Comparison of ENCODE assay signal across 8 mouse cellular contexts in genomic region chr11:81152021-81152385, GRCm38 (mm10).
DNase-seq lines count a peak whose midpoint lies in the region; ATAC-seq lines count a peak whose summit lies in the region.

No protein-coding gene starts in this region.

- H3K9me3 ChIP-seq in megakaryocyte, embryonic 14.5 days = peaks cover 10% of the 10 kb centered on the region
- no peaks in the 10 kb centered on the region for H3K9me3 ChIP-seq in intestine, embryonic 16.5 days (ENCODE audit: control insufficient read depth, low read length)
- no peaks in the 10 kb centered on the region for H3K9me3 ChIP-seq in limb, embryonic 15.5 days

- no peak overlapping the region for H3K27ac ChIP-seq in intestine, embryonic 16.5 days (ENCODE audit: low read length)
- no peak overlapping the region for H3K27ac ChIP-seq in limb, embryonic 15.5 days

- DNase-seq in cerebellum, postnatal 10 days = peak; percentile 81
- DNase-seq in retina, postnatal 1 day = peak; percentile 66

- peak overlapping the region; percentile 91 for H3K4me2 ChIP-seq in intestine, embryonic 16.5 days (ENCODE audit: low read depth, low read length)
- peak overlapping the region; percentile 88 for H3K4me2 ChIP-seq in limb, embryonic 15.5 days

- peaks cover 52% of the 10 kb centered on the region for H3K27me3 ChIP-seq in megakaryocyte, embryonic 14.5 days (replicated peaks)
- H3K27me3 ChIP-seq in intestine, embryonic 16.5 days (replicated peaks; ENCODE audit: control insufficient read depth, insufficient read depth, low read length) = peaks cover 54% of the 10 kb centered on the region
- H3K27me3 ChIP-seq in limb, embryonic 15.5 days = peaks cover 78% of the 10 kb centered on the region

- no peak for ATAC-seq in megakaryocyte, adult 5-6 weeks (ENCODE audit: poor library complexity, severe bottlenecking)
- peak; percentile 0; the same call in 1 of the 2 replicates for ATAC-seq in frontal cortex, adult (ENCODE audit: low TSS enrichment)
- peak; percentile 36; the same call in 1 of the 2 replicates for ATAC-seq in intestine, embryonic 16.5 days
- no peak for ATAC-seq in limb, embryonic 15.5 days (ENCODE audit: insufficient number of reproducible peaks, low FRiP score, low TSS enrichment, low read depth)
- ATAC-seq in erythroblast, adult 5-6 weeks (replicated peaks; ENCODE audit: low FRiP score, poor library complexity, severe bottlenecking) = no peak

- peaks cover 5% of the 10 kb centered on the region; the same call in 1 of the 2 replicates for H3K4me1 ChIP-seq in megakaryocyte, embryonic 14.5 days
- H3K4me1 ChIP-seq in intestine, embryonic 16.5 days (ENCODE audit: control insufficient read depth, insufficient read depth, low read length) = peaks cover 20% of the 10 kb centered on the region
- H3K4me1 ChIP-seq in limb, embryonic 15.5 days = peaks cover 26% of the 10 kb centered on the region

- H3K9ac ChIP-seq in intestine, embryonic 16.5 days (ENCODE audit: low read depth, low read length) = peak overlapping the region; percentile 40
- H3K9ac ChIP-seq in limb, embryonic 15.5 days = peak overlapping the region; percentile 21; the same call in 1 of the 2 replicates

- H3K4me3 ChIP-seq in megakaryocyte, embryonic 14.5 days (replicated peaks) = peak overlapping the region; percentile 59
- H3K4me3 ChIP-seq in intestine, embryonic 16.5 days (ENCODE audit: low read length) = peak overlapping the region; percentile 53
- peak overlapping the region; percentile 44 for H3K4me3 ChIP-seq in limb, embryonic 15.5 days

- 1% methylated on average over 38 of the region's 42 CpGs for WGBS in intestine, embryonic 16.5 days
- WGBS in limb, embryonic 15.5 days = under 1% methylated on average over 42 of the region's 42 CpGs

- H3K36me3 ChIP-seq in megakaryocyte, embryonic 14.5 days (replicated peaks; ENCODE audit: low read length) = no peaks in the 10 kb centered on the region
- no peaks in the 10 kb centered on the region for H3K36me3 ChIP-seq in intestine, embryonic 16.5 days (ENCODE audit: control insufficient read depth, insufficient read depth, low read length)
- no peaks in the 10 kb centered on the region for H3K36me3 ChIP-seq in limb, embryonic 15.5 days

Comparison
In these comparisons a context has a peak if more than half of its experiments do, and no peak if none do; other contexts are left out.
1. ATAC-seq: peak in frontal cortex, adult (single experiment) and intestine, embryonic 16.5 days (single experiment); none in megakaryocyte, adult 5-6 weeks (single experiment), limb, embryonic 15.5 days (single experiment) and erythroblast, adult 5-6 weeks (single experiment).
2. Peak in every context shown above with its lines, with median percentiles within 50 percentile points of each other: H3K4me3 ChIP-seq.